Mouse (Mus musculus): ENCODE data around the gene Arhgef5.
A peak's percentile ranks its signal among the peaks of the same experiment; 100 is the strongest.

- peak; percentile 28; the same call in 1 of the 2 replicates for TF ChIP-seq CTCF (IDR thresholded peaks at IDR 0.05; ENCODE audit: insufficient read depth, low read length)
- TF ChIP-seq POLR2A (IDR thresholded peaks at IDR 0.05; ENCODE audit: borderline replicate concordance, extremely low read depth, low read depth, low read length), result no peak
Measured at GRCm38 (mm10) chr6:43278247-43278646, 12.9 kb downstream of the Arhgef5 start.

Data from lung, adult 2 months (tissue).